Mouse (Mus musculus) bone marrow, adult 2 months (tissue): Measurements from ENCODE around the gene Ptx4. TPM values are rescaled to one million over a fixed set of nuclear protein-coding genes. Genes with fewer than 3 reads are reported as not detected.

Source experiments
- H3K27ac ChIP-seq: fragments of 200-500 bp; 2 replicates; pipeline ENCODE4 v1.5.1; 2012; ENCODE audit warnings: low read depth, mild to moderate bottlenecking, control low read depth, inconsistent platforms, low read length; ENCODE audit not compliant: control insufficient read depth, poor library complexity, insufficient read depth
- H3K4me1 ChIP-seq: fragments of 200-500 bp; 2 replicates; pipeline ENCODE4 v1.6.1; 2011; ENCODE audit warnings: low read length; ENCODE audit not compliant: control insufficient read depth, insufficient read depth
- H3K4me3 ChIP-seq: fragments of 200-500 bp; replicated peaks from 2 replicates; pipeline ENCODE3; 2011; ENCODE audit warnings: mild to moderate bottlenecking, low read depth, low read length, control low read depth; ENCODE audit not compliant: control insufficient read depth
- CTCF ChIP-seq: fragments of 200-500 bp; IDR thresholded peaks from 2 replicates; pipeline ENCODE4 v1.5.1; 2011; ENCODE audit warnings: low read length, control low read depth; ENCODE audit not compliant: control insufficient read depth, insufficient read depth
- POLR2A ChIP-seq: fragments of 200-500 bp; IDR thresholded peaks from 2 replicates; pipeline ENCODE4 v1.6.1; 2011; ENCODE audit warnings: low read depth, mild to moderate bottlenecking, control low read depth, low read length, borderline replicate concordance; ENCODE audit not compliant: control insufficient read depth
- WGBS: fragments of 180-500 bp; shearing (Covaris S2); methylation state at CpG from one replicate; pipeline ENCODE4 v1.1.7; 2018; 5-methylcytosine and 5-hydroxymethylcytosine counted together
- polyA plus RNA-seq: library from polyadenylated mRNA; stranded (reverse); fragments of >200 nt; gene quantifications from 2 replicates; pipeline ENCODE4 v1.2.4, GENCODE M21; 2011; ENCODE audit warnings: low replicate concordance; ENCODE audit not compliant: missing spikeins, insufficient read depth, insufficient read length

Gene Ptx4
- polyA plus RNA-seq: 1.4 TPM in 1 of 2 replicates, not detected in the other

DNA sequence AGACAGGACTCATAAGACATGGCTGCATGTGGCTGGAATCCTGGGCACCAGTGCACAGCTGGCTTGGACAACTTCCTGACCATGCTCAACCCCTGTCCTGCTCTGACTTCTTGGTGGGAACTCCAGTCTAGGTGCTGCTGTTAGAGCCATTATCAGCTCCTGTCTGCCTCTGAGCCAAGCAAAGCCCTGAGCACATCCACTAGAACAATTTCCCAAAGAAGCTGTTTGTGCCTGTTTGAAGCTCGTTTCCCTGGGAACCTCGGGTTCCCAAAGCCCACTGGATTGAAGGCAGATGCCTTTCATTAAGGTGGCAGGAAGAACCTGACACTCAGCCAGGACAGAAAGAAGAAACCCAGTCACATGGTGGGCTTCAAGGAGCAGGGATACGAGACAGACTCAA lies at the start of gene Ptx4:
Ptx4 (plus strand) TSS at position 355 of the 400 bp plus-strand sequence.
- H3K4me3 ChIP-seq: no peak within 1 kb of the TSS
- TF ChIP-seq POLR2A (no peak), CTCF (no peak)
- H3K27ac ChIP-seq: no peak within 1 kb of the TSS
- WGBS: 31% methylated on average over 3 of the region's 3 CpGs
- peaks cover 1% of the 10 kb centered on the region for H3K4me1 ChIP-seq

DNA sequence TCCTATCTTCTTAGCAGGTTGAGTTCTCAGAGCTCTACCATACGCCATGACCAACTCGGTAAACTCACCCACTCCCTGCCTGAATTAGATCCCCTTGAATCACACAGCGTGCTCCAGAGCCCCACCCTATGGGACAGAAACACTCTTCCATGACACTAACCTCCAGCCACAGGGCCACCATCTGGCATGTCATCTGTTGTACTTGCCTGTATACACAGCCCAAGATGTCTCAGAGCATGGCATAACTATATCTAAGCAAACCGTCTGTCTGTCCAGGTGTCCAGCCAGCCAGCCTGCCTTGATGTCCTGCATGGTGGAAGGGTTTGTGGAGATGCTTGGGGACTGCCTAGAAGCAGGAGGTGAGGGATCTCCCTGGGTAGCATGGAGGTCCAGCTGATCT lies 43.7 kb upstream of the Ptx4 start:
- H3K27ac ChIP-seq: no peak overlapping the region
- no peak for TF ChIP-seq CTCF
- no peak for TF ChIP-seq POLR2A
- no peak overlapping the region for H3K4me3 ChIP-seq
- no peaks in the 10 kb centered on the region; the same call in 1 of the 2 replicates for H3K4me1 ChIP-seq
- 90% methylated on average over 4 of the region's 4 CpGs for WGBS

DNA sequence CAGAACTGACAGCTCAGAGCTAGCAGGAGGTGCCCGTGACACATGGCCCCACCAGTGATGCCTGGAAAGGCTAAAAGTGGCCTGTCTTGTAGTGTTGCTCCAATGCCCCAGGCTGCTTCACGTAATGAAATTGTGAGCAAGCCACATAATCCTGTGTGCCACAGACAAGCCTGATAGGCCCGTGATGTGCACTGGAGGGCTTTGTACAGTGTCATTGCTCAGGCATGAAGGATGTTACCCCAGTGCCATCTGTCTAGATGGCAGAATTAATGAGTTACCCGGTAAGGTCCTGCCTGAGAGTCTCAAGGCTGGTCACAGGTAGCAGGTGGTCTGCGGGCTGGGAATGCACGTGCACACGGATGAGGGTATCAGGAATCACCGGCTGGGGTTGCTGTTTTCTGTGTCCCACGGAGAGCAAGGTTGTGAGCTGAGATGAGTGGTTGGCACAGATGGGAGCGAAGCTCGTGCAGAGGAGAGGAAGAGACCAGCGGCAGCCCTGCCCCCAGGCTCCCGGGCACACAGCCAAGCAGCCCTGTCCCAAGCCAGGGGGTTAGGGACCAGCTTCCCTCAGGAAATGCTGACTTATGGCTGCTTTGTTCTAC lies 42.7 kb upstream of the Ptx4 start:
- Histone ChIP-seq H3K4me3 (no peak overlapping the region), H3K4me1 (no peaks in the 10 kb centered on the region; the same call in 1 of the 2 replicates)
- WGBS: 32% methylated on average over 13 of the region's 13 CpGs

DNA sequence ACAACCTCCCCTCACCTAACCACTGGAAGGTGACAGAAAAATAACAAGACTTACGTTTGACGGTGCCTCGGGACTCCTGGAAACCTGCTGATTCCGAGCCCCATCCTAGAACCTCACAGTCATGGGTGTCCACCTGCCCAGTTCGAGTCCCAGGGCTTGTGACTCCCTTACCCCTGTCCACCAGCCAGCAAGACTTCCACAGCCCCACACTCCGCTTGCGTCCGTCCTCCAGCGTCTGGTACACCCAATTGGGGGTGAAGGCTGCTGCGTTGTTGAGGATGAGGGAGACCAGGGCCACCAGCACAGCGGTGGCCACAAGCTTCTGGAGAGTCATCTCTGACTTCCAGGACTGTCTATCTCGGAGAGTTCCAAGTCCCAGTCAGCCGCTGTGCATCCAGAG lies 40.4 kb upstream of the Ptx4 start:
- 89% methylated on average over 13 of the region's 13 CpGs for WGBS
- TF ChIP-seq POLR2A (no peak), CTCF (no peak)
- Histone ChIP-seq H3K27ac (no peak overlapping the region), H3K4me3 (no peak overlapping the region), H3K4me1 (no peaks in the 10 kb centered on the region; the same call in 1 of the 2 replicates)

More for the DNA sequence above, 42.7 kb upstream of the Ptx4 start:
- no peak overlapping the region for H3K27ac ChIP-seq
- no peak for TF ChIP-seq CTCF
- no peak for TF ChIP-seq POLR2A

DNA sequence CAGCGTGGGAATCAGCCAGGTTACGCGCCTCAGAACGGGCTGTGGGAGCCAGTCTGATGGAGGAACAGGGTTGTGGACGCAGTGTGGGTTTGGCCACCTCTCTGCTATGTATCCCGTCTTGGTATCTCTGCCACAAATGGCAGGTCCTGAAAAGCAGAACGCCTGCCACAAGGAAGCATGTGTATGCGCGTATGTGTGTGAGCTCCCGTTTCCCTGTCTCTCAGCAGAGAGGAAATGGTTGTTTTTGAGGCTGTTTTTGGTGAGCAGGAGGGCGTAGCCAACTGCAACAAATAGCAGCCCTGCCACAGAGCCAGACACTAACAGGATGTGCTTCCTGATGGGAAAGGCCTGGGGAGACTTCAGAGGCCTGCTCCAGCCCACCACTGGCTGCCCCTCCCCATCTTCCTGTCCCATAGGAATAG lies 39.6 kb upstream of the Ptx4 start:
- Histone ChIP-seq H3K4me1 (no peaks in the 10 kb centered on the region; the same call in 1 of the 2 replicates), H3K4me3 (peak overlapping the region; percentile 5), H3K27ac (no peak overlapping the region; the same call in 1 of the 2 replicates)
- no peak for TF ChIP-seq POLR2A
- TF ChIP-seq CTCF: no peak
- WGBS: 70% methylated on average over 11 of the region's 11 CpGs

DNA sequence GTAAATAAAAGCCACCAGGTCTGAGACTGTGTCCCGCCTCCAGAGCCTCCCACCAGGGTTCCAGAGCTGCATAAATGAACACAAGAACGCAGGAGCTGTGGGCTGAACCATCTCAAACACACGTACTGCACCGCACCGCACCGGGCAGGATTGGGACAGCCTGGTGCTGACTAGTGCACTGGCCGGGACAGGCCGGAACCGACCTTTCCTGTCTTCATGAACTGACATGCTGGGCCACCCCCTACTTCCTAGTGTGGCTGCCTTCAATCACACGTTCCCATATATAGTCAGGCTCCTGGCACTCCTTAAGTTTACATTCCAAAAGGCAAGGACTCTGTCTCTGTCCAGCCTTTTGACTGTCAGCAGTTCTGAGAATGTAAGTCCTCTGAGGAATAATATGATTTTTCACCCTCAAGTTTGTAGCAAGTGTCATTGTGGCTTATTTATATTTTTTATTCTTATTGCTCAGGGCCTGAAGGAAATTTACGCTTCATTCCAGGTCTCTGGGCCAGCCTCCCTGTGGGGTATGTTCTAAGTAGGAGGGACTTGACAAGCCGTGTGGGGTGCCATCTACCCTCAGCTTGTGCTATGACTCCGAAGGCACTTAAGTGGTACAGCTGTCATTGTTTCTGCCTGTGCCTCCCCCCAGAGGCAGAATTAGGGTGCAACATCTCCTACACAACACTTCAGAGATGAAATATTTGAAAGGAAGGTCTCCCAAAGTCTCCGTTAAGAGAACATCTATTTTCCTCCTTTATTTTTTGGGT lies 38.3 kb upstream of the Ptx4 start:
- Histone ChIP-seq H3K4me3 (no peak overlapping the region), H3K4me1 (no peaks in the 10 kb centered on the region; the same call in 1 of the 2 replicates), H3K27ac (no peak overlapping the region)
- TF ChIP-seq POLR2A (no peak), CTCF (0 out of 2 replicates have a peak, but pooled peaks have one; percentile 11)
- 73% methylated on average over 14 of the region's 14 CpGs for WGBS

DNA sequence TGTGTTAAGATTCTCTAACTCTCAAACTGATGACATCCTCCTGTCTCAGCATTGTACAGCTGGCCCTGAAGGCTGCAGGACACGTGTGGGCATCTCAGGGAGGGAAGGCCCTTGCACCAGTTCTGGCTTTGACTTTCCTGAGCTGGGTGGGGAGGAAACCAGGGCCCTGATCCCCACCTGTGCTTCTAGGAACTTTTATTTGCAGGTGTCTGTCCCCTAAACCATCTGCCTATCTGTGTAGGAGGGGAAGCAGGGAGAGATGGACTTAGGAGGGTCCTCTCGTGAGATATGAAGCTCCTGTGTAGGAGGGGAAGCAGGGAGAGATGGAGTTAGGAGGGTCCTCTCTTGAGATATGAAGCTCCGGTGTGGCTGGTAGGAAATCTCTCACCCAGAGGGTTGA lies 37.7 kb upstream of the Ptx4 start:
- H3K27ac ChIP-seq: no peak overlapping the region
- peaks cover 3% of the 10 kb centered on the region; the same call in 1 of the 2 replicates for H3K4me1 ChIP-seq
- WGBS: 78% methylated on average over 3 of the region's 3 CpGs
- H3K4me3 ChIP-seq: no peak overlapping the region
- TF ChIP-seq POLR2A: no peak
- no peak for TF ChIP-seq CTCF

DNA sequence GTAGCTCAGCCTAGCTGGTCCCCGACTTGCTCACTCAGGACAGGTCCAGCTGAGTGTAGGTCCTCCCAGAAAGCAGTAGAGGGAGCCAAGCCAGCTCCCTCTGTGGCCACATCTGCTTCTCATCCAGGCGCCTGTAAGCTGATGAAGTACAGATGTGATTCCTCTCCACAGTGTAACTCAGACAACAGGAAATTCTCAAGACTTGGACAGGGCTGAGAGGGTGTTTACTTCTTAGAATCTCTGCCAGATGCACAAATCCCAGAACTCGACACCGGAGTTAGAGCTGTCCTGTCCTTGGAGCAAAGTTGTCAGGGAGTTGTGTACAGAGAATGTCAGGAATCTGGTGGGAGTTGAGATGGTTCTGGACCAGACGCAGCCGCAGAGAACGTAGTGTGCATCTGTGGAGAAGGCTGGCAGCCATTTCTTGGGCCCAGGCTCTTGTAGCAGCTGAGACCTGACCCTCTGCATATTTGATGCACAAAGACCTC lies 37.1 kb upstream of the Ptx4 start, which contains the start of gene Tmem204:
Tmem204 (minus strand) TSS at position 148 of the 488 bp plus-strand sequence.
- TF ChIP-seq CTCF (peak; percentile 22; the same call in 1 of the 2 replicates), POLR2A (no peak)
- H3K4me3 ChIP-seq: no peak within 1 kb of the TSS
- 78% methylated on average over 7 of the region's 7 CpGs for WGBS
- H3K27ac ChIP-seq: no peak within 1 kb of the TSS
- H3K4me1 ChIP-seq: peaks cover 3% of the 10 kb centered on the region
